Mouse (Mus musculus) lung, embryonic 15.5 days (tissue): ENCODE data around the gene Glg1. TPM values are rescaled to one million over a fixed set of nuclear protein-coding genes. Genes with fewer than 3 reads are reported as not detected.
"Not testable (repeated sequence)": the region's sequence is repeated elsewhere in the genome, so short reads cannot be mapped to it uniquely, and the experiment has no call there.

ENCODE experiments used
- ATAC-seq: fragments of 200-750 bp; cut with Nextera tagmentation; 2 replicates; pipeline ENCODE4 v1.8.0; 2017; ENCODE audit warnings: moderate number of reproducible peaks, borderline replicate concordance; ENCODE audit not compliant: low FRiP score, low TSS enrichment; ENCODE audit errors: extremely low read depth
- H3K27ac ChIP-seq: fragments of 300-500 bp; sonication (generic); 2 replicates; pipeline ENCODE4 v1.5.1; 2015; ENCODE audit warnings: moderate library complexity, mild to moderate bottlenecking, inconsistent platforms
- H3K27me3 ChIP-seq: fragments of 300-500 bp; sonication (generic); 2 replicates; pipeline ENCODE4 v1.6.1; 2015; ENCODE audit warnings: inconsistent platforms
- H3K36me3 ChIP-seq: fragments of 300-500 bp; sonication (generic); 2 replicates; pipeline ENCODE4 v1.6.1; 2015; ENCODE audit warnings: inconsistent platforms
- H3K4me1 ChIP-seq: fragments of 300-500 bp; sonication (generic); 2 replicates; pipeline ENCODE4 v1.6.1; 2015; ENCODE audit warnings: inconsistent platforms
- H3K4me2 ChIP-seq: fragments of 300-500 bp; sonication (generic); 2 replicates; pipeline ENCODE4 v1.6.1; 2015; ENCODE audit warnings: inconsistent platforms, mild to moderate bottlenecking, moderate library complexity
- H3K4me3 ChIP-seq: fragments of 300-500 bp; sonication (generic); 2 replicates; pipeline ENCODE4 v1.5.1; 2015; ENCODE audit warnings: mild to moderate bottlenecking, inconsistent platforms
- H3K9ac ChIP-seq: fragments of 300-500 bp; sonication (generic); 2 replicates; pipeline ENCODE4 v1.6.1; 2015; ENCODE audit warnings: inconsistent platforms
- H3K9me3 ChIP-seq: fragments of 300-500 bp; sonication (generic); 2 replicates; pipeline ENCODE4 v1.6.1; 2016; ENCODE audit warnings: inconsistent platforms
- WGBS: fragments of 180-500 bp; shearing (Covaris S2); methylation state at CpG from one replicate; pipeline ENCODE4 v1.1.7; 2015; 5-methylcytosine and 5-hydroxymethylcytosine counted together
- polyA plus RNA-seq: library from polyadenylated mRNA; unstranded; fragments of >200 nt; fragmentation: Nextera tagmentation; extraction: Ambion mirVana; gene quantifications from 2 replicates; pipeline ENCODE4 v1.2.1, GENCODE M21; 2015

Glg1 gene
- polyA plus RNA-seq, 1 experiment from 2014 or later, result 72.5 TPM

DNA sequence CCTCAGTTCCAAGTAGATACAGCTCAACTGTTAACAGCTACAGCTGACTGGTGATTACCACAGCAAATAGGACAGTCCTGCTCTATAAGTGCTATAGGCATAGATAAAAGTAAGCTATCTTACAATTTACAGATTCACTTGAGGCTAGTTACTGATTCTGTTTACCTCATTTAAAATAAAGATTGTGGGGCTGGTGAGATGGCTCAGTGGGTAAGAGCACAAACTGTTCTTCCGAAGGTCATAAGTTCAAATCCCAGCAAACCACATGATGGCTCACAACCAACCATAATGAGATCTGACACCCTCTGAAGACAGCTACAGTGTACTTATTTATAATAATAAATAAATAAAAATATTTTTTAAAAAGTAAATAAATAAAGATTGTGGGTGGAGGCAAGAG is 12.2 kb downstream of the Glg1 start:
- not testable (repeated sequence) for H3K9ac ChIP-seq, H3K9me3 ChIP-seq, H3K4me2 ChIP-seq, ATAC-seq, H3K36me3 ChIP-seq, H3K27me3 ChIP-seq, H3K4me1 ChIP-seq, H3K27ac ChIP-seq, H3K4me3 ChIP-seq
- WGBS, result 100% methylated on average over 1 of the region's 1 CpGs

GRCm38 (mm10) chr8:111246287-111246830 is 12.7 kb downstream of the Glg1 start:
- Histone ChIP-seq H3K9me3 (no peaks in the 10 kb centered on the region), H3K4me1 (no peaks in the 10 kb centered on the region), H3K9ac (no peak overlapping the region), H3K36me3 (no peaks in the 10 kb centered on the region), H3K27me3 (no peaks in the 10 kb centered on the region), H3K27ac (no peak overlapping the region), H3K4me3 (no peak overlapping the region), H3K4me2 (no peak overlapping the region)
- 64% methylated on average over 4 of the region's 4 CpGs for WGBS
- ATAC-seq, result no peak

DNA sequence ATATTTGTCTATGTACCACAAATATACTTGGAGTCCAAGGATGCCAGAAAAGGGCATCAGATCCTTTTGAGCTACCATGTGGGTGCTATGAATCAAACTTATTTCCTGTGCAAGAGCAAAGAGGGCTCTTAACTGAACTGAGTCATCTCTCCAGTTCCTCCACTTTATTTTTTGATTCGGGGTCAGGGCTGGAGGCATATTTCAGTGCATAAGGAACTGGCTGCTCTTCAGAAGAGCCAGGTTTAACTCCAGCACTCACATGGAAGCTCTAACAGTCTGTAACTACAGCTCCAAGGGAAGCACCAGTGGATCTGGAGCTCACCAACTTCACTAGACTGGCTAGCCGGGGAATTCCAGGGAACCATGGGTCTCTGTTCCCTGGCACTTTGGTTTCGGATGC is 21.7 kb downstream of the Glg1 start:
- Histone ChIP-seq H3K4me2 (no peak overlapping the region), H3K9me3 (no peaks in the 10 kb centered on the region), H3K4me3 (no peak overlapping the region), H3K9ac (no peak overlapping the region), H3K27me3 (no peaks in the 10 kb centered on the region), H3K4me1 (no peaks in the 10 kb centered on the region), H3K36me3 (no peaks in the 10 kb centered on the region), H3K27ac (no peak overlapping the region)
- no peak for ATAC-seq
- WGBS, result 81% methylated on average over 3 of the region's 3 CpGs

GRCm38 (mm10) chr8:111233730-111234129 is 25.3 kb downstream of the Glg1 start:
- 88% methylated on average over 2 of the region's 2 CpGs for WGBS
- Histone ChIP-seq H3K27ac (no peak overlapping the region), H3K4me1 (no peaks in the 10 kb centered on the region), H3K4me3 (no peak overlapping the region), H3K9me3 (no peaks in the 10 kb centered on the region), H3K27me3 (no peaks in the 10 kb centered on the region), H3K9ac (no peak overlapping the region), H3K4me2 (no peak overlapping the region), H3K36me3 (no peaks in the 10 kb centered on the region)
- ATAC-seq, result no peak

GRCm38 (mm10) chr8:111224153-111224552 is 34.9 kb downstream of the Glg1 start:
- Histone ChIP-seq H3K4me2 (no peak overlapping the region), H3K4me1 (no peaks in the 10 kb centered on the region), H3K27me3 (no peaks in the 10 kb centered on the region), H3K4me3 (no peak overlapping the region), H3K9me3 (no peaks in the 10 kb centered on the region), H3K27ac (no peak overlapping the region), H3K9ac (no peak overlapping the region), H3K36me3 (no peaks in the 10 kb centered on the region)
- no peak for ATAC-seq
- WGBS, result 42% methylated on average over 5 of the region's 5 CpGs

DNA sequence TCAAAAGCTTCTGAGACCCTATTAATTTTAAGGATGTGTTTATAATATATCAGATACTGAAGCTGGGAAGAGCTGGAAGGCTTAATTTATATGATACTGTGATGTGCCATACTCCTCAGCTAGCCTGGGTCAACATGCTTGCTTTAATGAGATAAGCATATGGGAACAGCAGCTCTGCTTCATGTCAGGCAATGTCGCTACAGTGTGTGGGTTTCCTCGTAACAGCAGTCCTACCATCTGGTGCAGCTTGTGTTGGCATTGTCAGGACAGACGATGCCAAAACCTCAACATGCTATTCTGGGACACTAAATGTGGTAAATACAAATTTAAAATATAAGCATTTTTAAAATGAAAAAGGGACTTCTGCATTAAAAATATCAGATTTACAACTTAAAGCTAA is 40.9 kb downstream of the Glg1 start:
- Histone ChIP-seq H3K27me3 (no peaks in the 10 kb centered on the region), H3K9ac (no peak overlapping the region), H3K4me2 (no peak overlapping the region), H3K4me1 (no peaks in the 10 kb centered on the region), H3K9me3 (no peaks in the 10 kb centered on the region), H3K36me3 (no peaks in the 10 kb centered on the region), H3K4me3 (no peak overlapping the region), H3K27ac (no peak overlapping the region)
- ATAC-seq, result no peak
- 64% methylated on average over 3 of the region's 3 CpGs for whole genome bisulfite sequencing

- Histone ChIP-seq H3K9me3 (no peaks in the 10 kb centered on the region), H3K27me3 (no peaks in the 10 kb centered on the region), H3K27ac (no peak overlapping the region), H3K4me3 (no peak overlapping the region), H3K4me2 (no peak overlapping the region), H3K36me3 (no peaks in the 10 kb centered on the region), H3K9ac (no peak overlapping the region), H3K4me1 (no peaks in the 10 kb centered on the region)
- no peak for ATAC-seq
- 78% methylated on average over 5 of the region's 5 CpGs for WGBS
These were observed 45.6 kb downstream of the Glg1 start for GRCm38 (mm10) chr8:111213406-111213805.

DNA sequence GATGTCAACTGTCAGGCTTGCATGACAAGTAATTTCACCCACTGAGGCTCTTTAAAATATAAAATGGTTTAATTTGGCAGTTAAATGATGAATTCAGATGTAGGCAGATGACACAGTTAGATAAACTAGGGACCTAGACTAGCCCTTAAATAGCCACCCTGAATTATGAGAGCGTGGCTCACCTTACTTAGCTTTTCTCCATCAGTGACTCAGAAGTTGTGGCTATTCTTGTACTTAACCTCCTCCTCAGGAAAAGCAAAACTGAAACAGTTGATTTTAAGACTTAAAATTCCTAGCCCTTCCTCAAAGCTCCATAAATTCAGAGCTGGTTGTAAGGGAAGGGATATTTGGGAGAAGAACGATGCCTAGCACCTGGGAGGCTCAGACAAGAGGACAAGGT is 47.8 kb downstream of the Glg1 start:
- ATAC-seq, result no peak
- no peak overlapping the region for H3K4me2 ChIP-seq
- no peaks in the 10 kb centered on the region for H3K36me3 ChIP-seq
- no peak overlapping the region for H3K4me3 ChIP-seq
- H3K27ac ChIP-seq, result no peak overlapping the region
- no peaks in the 10 kb centered on the region for H3K9me3 ChIP-seq
- H3K9ac ChIP-seq, result no peak overlapping the region
- H3K27me3 ChIP-seq, result no peaks in the 10 kb centered on the region
- no peaks in the 10 kb centered on the region for H3K4me1 ChIP-seq
- 100% methylated on average over 2 of the region's 2 CpGs for WGBS

GRCm38 (mm10) chr8:111209874-111210273 is 49.1 kb downstream of the Glg1 start:
- Histone ChIP-seq H3K9me3 (no peaks in the 10 kb centered on the region), H3K9ac (no peak overlapping the region), H3K36me3 (no peaks in the 10 kb centered on the region), H3K4me2 (no peak overlapping the region), H3K27me3 (no peaks in the 10 kb centered on the region), H3K4me3 (no peak overlapping the region), H3K27ac (no peak overlapping the region), H3K4me1 (no peaks in the 10 kb centered on the region)
- no peak for ATAC-seq

GRCm38 (mm10) chr8:111206321-111206720 is 52.7 kb downstream of the Glg1 start:
- no peaks in the 10 kb centered on the region for H3K9me3 ChIP-seq
- H3K4me2 ChIP-seq, result no peak overlapping the region
- WGBS, result 79% methylated on average over 6 of the region's 6 CpGs
- H3K36me3 ChIP-seq, result no peaks in the 10 kb centered on the region
- no peaks in the 10 kb centered on the region for H3K27me3 ChIP-seq
- no peak overlapping the region for H3K9ac ChIP-seq
- no peak overlapping the region for H3K27ac ChIP-seq
- H3K4me3 ChIP-seq, result no peak overlapping the region
- no peak for ATAC-seq
- no peaks in the 10 kb centered on the region for H3K4me1 ChIP-seq

DNA sequence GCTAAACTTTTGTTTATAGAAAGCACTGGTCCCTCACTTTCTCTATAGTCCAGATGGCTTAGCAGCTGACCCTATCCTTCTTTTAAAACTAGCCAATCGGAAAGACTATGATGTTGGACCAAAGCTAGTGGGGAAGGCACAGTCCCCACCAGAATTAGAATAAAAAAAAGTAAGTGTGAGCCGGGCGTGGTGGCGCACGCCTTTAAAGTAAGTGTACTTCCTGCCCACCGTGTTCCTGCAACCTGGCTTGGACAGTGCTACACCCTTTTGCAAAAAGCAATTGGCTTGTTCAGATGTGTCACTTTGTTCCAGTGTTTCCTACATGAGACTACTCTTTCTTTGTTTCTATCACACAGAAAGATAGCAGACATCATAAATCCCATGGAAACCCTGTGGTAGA is 54.0 kb downstream of the Glg1 start:
- no peaks in the 10 kb centered on the region for H3K4me1 ChIP-seq
- H3K27ac ChIP-seq, result no peak overlapping the region
- H3K4me2 ChIP-seq, result no peak overlapping the region
- no peak overlapping the region for H3K4me3 ChIP-seq
- no peaks in the 10 kb centered on the region for H3K27me3 ChIP-seq
- 89% methylated on average over 6 of the region's 6 CpGs for WGBS
- ATAC-seq, result no peak
- no peaks in the 10 kb centered on the region for H3K9me3 ChIP-seq
- no peak overlapping the region for H3K9ac ChIP-seq
- no peaks in the 10 kb centered on the region for H3K36me3 ChIP-seq

DNA sequence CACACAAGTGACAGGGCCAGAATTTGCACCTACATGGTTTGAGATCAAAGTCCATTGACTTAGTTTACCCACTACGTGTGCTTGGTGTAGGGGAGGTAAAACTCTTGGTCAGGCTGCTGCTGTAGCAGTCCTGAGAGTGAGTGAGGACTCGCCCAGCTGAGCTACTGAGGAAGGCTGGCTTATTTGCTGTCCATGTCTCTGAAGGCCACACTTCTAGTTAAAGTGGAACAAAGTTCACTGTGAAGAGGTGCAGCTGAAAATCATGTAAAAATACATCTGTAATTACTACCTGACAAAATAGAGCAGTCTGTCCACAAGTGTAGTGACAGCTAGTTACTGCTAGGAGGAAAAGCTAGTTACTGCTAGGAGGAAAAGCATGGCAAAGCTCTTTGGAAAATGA is 55.7 kb downstream of the Glg1 start:
- 76% methylated on average over 2 of the region's 2 CpGs for WGBS
- H3K9me3 ChIP-seq, result no peaks in the 10 kb centered on the region
- no peaks in the 10 kb centered on the region for H3K27me3 ChIP-seq
- no peak overlapping the region for H3K27ac ChIP-seq
- H3K9ac ChIP-seq, result no peak overlapping the region
- no peak for ATAC-seq
- no peak overlapping the region for H3K4me2 ChIP-seq
- no peaks in the 10 kb centered on the region for H3K4me1 ChIP-seq
- H3K36me3 ChIP-seq, result no peaks in the 10 kb centered on the region
- H3K4me3 ChIP-seq, result no peak overlapping the region

GRCm38 (mm10) chr8:111197966-111198365 is 61.0 kb downstream of the Glg1 start:
- 78% methylated on average over 3 of the region's 3 CpGs for WGBS
- no peak for ATAC-seq
- Histone ChIP-seq H3K4me3 (no peak overlapping the region), H3K9ac (no peak overlapping the region), H3K4me1 (no peaks in the 10 kb centered on the region), H3K36me3 (peaks cover 28% of the 10 kb centered on the region), H3K9me3 (no peaks in the 10 kb centered on the region), H3K4me2 (no peak overlapping the region), H3K27ac (no peak overlapping the region), H3K27me3 (no peaks in the 10 kb centered on the region)
